Mouse (Mus musculus) CD4-positive, CD25-positive, alpha-beta regulatory T cell, adult 4 months (primary cell): ENCODE data around the gene Gucy2c. TPM values are rescaled to one million over a fixed set of nuclear protein-coding genes. Genes with fewer than 3 reads are reported as not detected.
"Not testable (repeated sequence)": the region's sequence is repeated elsewhere in the genome, so short reads cannot be mapped to it uniquely, and the experiment has no call there.

ENCODE experiments used
- ATAC-seq: one replicate; pipeline ENCODE4 v1.8.0; 2017
- polyA plus RNA-seq, 2 experiments: library from polyadenylated mRNA; unstranded; fragments of 100-300 nt; shearing (Covaris generic); gene quantifications; one replicate each; pipeline ENCODE4 v1.2.1; 2017

The Gucy2c gene
- polyA plus RNA-seq, 2 experiments from 2014 or later: not detected

DNA sequence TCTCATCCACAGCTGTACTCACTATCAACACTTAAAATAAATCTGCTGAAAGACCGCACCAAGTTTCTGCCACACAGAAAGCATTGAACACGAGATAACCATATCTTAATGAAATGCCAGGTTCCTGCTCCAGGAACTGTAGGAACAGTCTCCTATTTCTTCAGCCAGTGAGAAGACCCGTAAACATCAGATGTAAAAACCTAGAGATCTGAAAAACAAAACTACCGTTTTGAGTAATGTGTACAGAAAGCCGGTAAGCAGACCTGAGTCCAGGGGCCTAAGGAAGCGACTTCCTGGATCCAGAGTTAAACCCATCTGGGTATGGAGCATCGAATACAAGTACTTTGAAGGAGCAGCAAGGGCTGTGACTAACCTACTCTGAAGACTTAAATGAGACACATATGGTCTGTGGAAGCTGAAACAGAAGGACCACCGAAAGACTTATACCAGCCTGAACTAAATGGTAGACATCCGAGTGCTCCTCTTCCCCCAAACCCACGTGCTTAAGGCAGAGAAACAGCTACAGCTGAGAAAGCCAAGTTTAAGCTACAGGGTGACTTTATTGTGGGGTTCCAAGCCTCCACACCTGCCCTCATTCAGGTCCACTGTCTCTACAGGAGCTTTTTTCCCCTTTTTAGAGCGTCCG, 21.7 kb upstream of the Gucy2c start:
- ATAC-seq: no peak

DNA sequence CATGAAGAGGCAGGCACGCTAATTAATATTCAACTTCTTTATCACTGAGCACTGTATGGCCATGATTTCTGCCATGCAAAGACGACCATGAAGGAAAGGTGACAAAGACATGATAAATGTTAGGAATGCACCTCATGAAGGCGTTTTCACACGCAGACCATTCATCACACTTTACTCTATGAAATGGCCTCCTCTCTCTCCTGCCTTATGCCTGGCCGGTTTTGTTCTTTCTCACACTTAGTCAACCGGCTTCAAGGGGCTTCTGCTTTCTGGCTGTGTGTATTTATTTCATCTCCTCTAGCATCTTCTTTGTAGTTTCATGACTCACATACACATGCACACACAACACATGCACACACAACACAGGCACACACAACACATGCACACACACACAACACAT, 19.7 kb upstream of the Gucy2c start:
- ATAC-seq: no peak

DNA sequence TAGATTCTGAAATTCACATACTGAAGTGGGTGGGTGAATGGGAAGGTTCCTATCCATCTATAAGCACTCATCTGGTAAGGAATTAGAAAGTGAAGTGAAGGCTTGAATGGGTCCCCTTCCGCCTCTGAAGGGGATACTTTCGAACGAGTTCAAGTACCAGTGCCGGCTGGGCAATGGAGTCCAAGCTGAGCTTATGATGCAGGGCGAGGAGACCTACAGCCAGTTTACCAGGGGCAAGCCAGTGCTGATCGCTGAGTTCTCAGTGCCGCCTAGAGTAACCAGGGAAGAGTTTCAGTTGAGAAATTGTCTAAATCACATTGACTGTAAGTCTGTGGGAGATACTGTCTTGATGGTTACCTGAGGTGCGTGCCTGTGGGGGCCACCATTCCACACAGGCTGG, 19.1 kb upstream of the Gucy2c start:
- no peak for ATAC-seq

DNA sequence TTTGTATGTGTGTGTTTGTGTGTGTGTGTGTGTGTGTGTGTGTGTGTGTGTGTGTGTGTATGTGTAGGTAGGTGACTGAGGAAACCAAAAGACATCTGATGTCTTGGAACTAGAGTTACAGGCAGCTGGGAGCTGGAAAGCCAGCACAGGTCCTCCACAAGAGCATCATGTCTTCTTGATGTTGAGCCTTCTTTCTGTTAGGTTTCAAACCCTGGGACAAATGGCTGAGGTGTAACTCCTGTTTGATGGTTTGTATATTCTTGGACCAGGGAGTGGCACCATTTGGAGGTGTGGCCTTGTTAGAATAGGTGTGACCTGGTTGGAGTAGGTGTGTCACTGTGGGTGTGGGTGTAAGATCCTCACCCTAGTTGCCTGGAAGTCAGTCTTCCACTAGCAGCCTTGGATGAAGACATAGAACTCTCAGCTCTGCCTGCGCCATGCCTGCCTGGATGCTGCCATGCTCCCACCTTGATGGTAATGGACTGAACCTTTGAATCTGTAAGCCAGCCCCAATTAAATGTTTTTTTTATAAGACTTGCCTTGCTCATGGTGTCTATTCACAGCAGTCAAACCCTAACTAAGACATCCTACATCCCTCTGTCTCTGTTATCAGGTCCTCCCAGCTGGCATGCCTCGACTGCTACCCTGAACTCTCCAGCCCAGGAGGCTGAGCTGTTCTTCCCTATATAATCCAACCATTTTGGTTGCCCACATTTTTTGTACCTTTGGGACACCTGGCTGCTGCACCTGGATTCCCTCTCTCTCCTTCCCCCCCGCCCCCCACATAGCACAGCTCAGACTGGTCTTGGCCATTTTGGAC, 16.5 kb upstream of the Gucy2c start:
- ATAC-seq: not testable (repeated sequence)

DNA sequence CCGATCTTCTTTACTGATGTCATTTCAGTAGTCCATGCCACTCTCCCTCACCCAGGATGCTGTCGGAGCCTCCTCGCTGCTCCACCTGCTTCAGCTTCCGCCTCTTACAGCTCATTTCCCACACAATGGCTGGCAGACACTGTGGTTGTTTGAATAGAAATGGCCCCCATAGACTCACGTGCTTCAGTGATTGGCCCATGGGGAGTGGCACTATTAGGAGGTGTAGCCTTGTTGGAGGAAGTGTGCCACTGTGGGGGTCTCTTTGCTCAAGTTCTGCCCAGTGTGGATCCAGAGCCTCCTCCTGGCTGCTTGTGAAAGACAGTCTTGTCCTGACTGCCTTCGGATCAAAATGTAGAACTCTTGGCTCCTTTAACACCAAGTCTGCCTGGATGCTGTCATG, 14.3 kb upstream of the Gucy2c start:
- ATAC-seq: no peak

DNA sequence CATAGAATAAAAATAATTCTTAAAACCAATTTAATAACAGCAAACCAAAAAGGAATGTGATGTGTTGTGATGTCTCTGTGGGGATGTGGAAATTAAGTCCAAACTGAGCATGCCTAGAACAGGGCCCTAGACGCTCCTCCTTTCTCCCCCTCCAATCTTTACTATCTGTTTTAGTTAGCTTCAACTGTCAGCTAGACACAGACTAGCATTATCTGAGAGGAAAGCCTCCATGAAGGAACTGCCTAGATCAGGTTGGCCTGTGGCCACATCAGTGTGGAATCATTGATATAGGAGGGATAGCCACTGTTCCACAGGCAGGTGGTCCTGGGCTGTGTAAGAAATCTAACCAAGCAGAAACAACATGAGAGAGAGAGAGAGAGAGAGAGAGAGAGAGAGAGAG, 13.5 kb upstream of the Gucy2c start:
- no peak for ATAC-seq

DNA sequence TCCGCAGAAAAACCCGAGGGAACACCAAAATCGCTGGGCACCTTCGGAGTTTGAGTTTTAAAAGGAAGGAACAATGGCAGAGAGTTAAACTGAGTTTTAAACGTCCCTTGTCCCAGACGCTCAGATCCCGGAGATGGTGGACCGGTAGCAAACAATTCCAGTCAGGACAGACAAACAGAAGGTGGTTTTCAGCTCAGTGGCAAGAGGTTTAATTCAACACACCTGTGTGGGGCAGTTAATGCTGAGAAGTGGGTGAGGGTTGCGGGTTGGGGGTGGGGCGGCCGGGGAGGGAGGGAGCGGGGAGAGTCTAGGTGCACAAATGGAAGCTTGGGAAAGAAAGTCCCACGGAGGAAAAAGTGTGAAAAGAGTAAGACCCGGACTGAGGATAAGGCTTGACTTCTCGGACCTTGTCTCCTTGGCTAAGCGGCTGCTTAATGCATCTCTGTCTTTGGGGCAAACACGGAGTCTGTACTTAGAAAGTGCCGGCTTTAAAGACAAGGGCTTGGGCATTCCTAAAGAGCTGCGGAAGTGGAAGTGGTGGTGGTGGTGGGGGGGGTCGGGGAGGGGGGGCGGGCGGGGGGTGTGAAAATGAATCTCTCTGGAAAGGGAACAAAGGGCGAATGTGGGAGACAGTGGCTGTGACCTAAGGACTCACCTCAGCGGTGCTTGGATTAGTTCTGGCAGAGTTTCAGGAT, 12.4 kb upstream of the Gucy2c start:
- ATAC-seq: peak; percentile 47

DNA sequence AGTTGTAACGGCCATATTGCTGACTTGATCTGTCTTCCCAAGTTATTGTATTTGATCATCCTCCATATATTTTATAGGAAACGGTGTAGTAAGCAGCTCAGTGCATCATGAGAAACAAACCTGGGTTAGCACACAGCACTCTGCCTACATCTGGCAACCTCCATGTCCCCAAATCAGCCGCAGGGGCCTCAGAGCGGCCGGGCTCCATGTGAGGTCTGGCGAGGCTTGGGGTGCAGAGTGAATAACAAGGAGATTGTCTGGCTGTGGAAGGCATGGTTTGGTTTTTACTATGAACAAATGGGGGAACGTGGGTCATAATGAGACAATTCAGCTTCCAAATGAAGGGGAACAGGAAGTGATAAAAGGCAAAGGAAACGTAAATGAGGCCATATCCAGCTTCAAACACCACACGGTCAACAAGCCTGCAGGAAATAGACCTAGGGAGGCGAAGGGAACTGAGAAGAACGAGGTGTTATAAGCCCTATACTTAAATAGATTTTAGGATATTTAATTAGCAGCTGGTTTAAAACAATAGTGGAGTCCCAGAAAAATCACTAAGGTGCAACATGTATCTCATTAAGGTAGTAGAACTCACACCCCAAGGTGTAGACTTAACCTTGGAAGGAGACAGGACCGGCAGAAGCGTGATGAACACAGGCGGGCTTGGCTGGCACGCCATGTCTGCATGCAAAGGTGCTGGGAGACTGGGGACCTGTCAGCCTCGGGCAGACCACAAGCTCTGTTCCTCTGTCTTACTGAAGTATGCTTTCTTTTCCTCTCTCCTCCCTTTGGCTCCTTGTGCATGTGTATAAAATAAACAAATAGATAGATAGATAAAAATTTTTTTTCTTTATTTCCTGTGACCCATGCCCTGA, 11.6 kb upstream of the Gucy2c start:
- peak; percentile 47 for ATAC-seq

DNA sequence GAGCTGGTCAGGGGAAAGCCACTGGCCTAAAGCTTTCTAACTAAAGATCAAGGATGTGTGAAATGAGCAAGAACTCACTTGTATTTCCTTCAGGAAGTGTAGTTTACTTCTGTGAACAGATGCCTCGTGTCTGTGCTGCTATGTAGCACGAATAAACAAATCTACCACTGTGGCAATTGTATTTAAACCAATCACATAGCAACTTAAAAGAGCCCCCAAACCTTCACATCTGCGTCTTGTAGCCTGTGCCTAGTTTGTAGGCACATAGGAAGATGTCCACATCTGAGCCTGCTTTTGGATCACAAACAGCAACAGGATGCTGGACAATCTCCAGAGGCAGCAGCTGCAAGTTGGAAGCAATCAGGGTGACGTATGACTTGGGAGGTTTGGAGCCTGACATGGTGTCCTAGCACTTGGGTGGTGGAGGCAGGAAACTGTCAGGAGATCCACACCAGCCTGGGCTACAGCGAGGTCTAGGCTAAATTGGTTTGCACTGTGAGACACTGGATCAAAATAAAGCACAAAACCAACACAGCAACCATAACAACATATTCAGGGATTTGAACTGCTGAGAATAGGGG, 7.9 kb upstream of the Gucy2c start:
- ATAC-seq: no peak

DNA sequence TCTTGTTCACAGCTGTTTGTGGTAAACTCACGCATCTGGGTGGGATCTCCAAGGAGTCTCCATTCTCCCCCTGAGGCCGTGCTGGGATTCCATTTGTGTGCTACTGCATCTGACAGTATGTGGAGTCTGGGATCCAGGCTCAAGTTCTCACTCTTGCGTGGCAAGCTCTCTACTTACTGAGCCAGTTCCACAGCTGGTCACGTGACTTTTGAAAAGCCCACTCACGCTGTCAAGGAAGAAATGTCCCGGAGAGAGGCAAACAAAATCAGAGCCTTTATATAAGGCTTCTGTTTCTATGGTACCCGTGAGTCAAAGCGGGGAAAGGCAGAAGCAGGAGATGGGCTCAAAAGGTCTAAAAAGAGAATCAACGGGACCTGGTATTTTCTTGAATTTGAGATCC, 1.2 kb upstream of the Gucy2c start:
- ATAC-seq: no peak

DNA sequence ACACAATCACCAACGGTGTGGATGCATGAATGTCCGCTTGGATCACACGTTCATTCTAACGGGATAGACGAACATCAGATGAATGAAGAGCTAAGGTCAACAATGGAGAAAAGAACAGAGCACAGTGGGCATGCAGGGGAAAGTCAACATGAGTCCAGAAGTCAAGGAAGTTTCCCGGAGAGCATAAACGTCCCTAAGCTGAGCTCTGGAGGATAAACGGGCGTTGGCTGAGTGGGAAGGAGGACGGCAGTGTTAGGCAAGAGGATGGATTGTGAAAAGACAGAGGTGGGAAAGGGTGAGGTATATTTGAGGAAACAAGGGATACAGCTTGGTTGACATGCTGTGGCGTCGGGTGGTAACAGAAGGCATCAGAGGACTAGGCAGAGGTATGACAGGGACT, 581 bp upstream of the Gucy2c start:
- no peak for ATAC-seq

DNA sequence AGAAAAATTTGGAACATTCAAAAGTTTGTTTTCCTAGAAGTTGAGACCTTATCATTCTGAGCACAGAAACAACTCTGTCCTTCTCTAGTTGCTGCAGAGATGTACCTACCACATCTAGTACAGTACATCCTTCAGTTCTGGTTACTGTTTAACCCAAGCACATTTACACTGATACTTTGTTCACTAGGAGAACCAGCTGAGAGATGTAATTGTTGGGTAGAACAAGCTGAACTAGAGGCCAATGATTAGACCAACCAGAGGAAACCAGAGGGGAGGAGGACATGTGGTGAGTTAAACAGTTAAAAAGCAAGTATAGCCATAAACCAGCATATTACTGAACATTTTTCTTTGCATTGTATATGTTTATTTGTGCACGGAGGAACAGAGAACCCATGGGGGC, 5.2 kb downstream of the Gucy2c start:
- ATAC-seq: no peak

DNA sequence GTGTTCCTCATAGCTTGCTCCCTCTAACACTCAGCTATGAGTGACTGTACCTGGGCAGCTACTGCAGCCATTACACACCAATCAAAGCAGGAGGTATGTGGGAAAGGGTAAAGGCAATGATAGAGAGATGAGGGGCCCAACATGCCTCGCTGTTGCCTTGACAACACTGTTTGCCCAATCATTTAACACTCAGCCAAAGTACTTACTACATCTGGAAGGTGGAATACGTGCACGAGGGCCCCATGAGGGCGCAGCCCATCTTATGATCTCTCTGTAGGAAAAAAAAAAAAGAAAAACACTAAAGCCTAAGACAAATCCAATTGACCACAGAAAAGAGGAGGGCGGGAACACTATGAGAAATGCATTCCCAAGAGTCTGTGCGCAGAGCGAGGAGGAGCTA, 11.7 kb downstream of the Gucy2c start:
- ATAC-seq: no peak

DNA sequence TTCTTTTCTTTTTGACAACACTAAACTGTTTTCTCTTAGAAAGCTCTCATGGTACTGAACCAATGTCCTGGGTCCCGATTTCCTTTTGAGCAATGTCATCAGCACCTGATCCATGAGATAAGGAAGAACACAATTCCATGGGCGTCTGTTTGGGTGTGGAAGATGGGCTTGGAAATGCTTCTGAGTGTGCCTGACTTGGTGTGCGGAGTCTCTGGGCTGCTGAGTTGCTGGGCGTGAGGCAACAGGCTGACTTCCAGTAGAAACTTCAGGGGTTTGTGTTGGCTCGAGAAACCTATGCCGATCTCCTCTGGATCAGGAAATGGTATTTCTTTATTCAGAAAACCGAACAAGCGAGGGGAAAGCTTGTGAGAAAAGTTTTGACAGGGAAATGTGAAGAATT, 12.4 kb downstream of the Gucy2c start:
- ATAC-seq: no peak

DNA sequence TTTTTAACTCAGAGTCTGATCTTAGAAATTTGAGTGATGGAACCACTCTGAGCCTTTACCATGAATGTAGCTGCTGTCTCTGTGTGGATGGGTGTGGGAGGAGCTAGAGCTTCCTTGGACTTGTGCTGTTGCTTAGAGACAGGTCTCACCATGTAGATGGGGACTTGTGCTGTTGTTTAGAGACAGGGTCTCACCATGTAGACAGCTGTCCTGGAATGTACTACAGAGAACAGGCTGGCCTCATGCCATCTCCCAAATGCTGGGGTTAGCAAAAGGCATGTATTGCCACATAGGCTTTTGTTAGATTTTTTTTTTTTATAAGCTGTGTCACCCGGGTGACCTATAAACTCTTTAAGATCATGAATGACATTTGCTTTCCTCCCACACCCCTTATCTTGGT, 17.7 kb downstream of the Gucy2c start:
- ATAC-seq: no peak

DNA sequence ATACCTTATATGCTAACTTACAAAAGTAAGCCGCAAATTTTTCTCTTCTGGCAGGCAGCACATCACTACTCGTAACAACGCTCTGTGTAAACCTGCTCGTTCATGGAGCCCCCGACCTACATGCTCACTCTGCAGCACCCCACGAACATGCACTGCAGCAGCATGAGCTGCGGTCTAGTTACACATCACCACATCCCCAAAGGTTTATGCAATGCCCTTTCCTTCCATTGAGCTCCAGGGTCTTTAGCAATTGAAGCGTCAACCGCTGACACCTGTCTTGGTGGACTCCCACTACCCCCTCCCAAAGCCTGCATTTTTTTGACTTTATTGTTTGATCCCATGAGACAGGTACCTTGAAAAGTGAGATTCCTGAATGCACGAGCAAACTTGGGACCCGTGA, 31.0 kb downstream of the Gucy2c start:
- no peak for ATAC-seq

DNA sequence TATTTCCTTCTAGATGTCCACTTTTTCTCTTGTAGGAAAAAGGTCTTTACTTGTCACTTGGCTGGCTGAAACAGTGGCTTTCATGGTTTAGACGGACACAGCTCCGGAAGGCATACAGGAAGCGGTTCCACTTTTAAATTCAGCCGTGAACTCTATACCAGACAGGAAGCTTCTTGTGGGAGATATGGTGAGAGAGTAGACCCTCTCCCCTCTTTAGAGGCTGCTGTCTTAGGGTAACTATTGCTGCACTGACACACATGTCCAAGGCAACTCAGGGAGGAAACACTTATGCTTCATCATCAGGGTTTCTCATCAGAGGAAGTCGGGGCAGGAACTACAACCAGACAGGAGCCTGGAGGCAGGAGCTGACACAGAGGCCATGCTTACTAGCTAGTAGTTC, 36.0 kb downstream of the Gucy2c start:
- ATAC-seq: peak; percentile 34

DNA sequence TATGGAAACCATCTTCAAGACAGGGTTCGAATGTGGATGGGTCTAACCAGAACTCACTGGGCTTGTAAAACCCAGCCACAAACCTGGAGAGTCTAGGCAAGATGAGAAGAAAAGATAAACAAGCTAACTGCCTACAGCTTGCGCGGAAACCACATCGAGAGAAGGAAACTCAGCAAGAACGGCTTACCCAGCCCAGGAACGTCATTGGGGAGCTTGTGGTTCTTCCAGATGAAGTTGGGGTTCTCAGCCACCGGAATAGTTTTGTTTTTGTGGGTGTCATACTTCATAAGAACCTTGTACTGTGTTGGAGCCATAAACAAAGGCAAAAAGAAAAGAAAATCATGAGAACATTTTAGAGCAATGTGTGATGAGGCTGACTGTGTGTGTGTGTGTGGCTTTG, 37.8 kb downstream of the Gucy2c start:
- no peak for ATAC-seq

DNA sequence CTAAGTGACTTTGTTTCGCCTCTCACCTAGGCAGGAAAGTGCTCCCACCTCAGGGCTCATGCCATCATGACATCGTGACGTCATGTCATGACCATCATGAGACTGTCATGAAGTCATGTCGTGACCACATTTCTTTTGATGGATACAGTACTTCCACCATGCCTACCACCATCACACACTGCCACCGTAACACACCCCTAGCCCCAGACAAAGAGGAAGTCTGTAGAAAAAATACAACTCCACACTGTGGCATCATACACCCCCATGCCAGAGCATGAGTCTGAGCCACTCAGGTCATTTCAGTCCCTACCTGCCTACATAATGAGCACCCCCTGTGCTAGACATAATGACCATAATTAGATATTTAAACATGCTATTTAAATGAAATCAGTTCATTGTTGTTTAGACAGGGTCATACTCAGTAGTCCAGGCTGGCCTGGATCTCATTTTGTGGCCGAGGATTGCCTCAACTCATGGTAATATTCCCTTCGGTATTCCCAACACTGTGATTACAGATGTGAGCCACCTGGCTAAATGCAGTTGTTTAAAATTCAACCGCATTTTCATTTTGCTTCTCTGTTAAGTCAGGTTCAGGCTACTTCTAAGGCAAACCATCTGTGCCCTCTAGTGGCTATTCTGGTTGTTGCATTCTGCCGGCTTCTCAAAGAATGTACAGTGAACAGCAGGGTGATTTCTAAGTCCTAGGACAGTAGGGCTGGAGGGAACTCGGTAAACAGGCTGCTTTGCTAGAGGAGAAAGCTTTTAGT, 39.0 kb downstream of the Gucy2c start:
- ATAC-seq: peak; percentile 87

DNA sequence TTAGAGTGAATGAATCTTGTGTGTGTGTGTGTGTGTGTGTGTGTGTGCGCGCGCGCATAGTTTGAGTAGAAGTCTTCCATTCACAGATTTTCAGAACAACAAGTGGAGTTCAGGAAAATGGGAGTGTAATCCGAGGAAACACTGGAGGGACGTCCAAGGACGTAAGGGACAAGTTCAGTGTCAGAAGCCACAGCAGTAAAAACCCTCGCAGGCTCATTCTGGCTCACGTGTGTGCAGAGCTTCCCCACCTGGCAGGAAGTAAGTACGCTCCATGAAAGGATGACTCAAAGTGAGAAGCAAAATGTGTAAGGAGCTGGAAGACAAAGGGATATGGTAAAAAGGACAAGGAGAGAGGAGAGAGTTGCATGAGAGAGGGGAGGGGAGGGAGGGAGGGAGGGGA, 40.3 kb downstream of the Gucy2c start:
- ATAC-seq: no peak

DNA sequence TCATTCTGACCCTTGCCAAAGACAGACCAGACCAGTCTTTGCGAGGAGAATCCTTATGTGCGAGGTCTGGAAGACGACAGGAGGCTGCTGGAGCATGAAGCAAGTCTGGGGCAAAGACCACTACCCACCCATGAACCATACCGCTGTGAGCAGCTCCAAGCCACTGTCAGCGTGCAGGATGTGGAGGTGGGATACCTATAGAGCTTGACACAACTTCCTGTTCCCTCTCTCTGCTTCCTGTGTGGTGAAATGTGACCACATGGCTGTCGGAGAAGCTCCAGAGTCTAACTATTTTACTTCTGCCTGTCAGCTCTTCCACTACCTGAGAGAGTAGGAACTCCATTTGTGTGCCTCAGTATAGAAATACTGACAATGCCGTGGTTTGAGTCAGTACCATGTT, 45.8 kb downstream of the Gucy2c start:
- ATAC-seq: peak; percentile 99

DNA sequence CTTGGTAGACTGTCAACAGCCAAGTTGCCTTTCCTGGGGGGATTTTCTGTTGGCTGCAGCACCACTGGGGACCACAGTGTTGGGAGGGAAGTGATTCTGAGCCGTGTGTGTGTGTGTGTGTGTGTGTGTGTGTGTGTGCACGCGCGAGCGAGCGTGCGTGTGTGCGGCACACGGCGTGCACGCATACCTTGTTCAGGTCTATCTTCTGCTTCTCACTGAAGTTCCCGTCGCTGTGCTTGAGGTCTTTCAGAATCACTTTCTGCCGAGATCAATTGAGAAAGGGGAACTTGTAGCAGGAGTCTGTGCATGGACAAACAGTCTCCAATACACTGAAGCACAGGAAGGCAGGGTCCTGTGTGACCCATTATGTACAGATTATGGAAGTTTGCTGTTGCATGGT, 53.4 kb downstream of the Gucy2c start:
- no peak for ATAC-seq
